Mouse (Mus musculus) thymus, postnatal 25 days (tissue): Measurements from ENCODE around the gene Spint4.
"Not testable (repeated sequence)": the region's sequence is repeated elsewhere in the genome, so short reads cannot be mapped to it uniquely, and the experiment has no call there.

Source experiments
- DNase-seq: peaks from one replicate; pipeline ENCODE4 v3.0.0; 2022

The Spint4 gene

GRCm38 (mm10) chr2:164698201-164698600 lies at the start of gene Spint4:
TSS of gene Spint4 (plus strand) at chr2:164698501.
- DNase-seq, result no peak

GRCm38 (mm10) chr2:164655858-164656257 lies 42.4 kb upstream of the Spint4 start, which contains the start of gene Wfdc10:
TSS of gene Wfdc10 (plus strand) at chr2:164656046.
- peak; percentile 52 for DNase-seq

DNA sequence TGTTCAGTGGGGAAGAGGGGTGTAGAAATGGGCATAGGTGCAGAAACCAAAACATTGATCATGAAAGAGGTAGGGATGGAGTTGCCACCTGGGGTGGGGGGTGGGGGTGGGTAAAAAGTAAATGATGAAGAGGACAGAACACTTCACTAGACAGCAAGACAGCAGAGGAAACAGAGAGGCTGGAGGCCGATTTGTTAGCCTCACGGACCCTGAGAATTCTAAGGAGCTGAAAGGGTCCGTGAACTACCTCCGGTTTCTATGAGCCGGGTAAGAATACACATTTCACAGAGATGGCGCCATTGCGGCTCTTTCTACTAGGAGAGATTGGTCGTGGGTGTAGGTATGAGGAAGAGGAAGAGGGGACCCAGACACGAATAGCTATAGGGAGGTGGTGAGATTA lies 41.8 kb upstream of the Spint4 start, which contains the start of gene Wfdc9:
TSS of gene Wfdc9 (minus strand) at position 101 of the 400 bp plus-strand sequence.
- DNase-seq, result no peak

DNA sequence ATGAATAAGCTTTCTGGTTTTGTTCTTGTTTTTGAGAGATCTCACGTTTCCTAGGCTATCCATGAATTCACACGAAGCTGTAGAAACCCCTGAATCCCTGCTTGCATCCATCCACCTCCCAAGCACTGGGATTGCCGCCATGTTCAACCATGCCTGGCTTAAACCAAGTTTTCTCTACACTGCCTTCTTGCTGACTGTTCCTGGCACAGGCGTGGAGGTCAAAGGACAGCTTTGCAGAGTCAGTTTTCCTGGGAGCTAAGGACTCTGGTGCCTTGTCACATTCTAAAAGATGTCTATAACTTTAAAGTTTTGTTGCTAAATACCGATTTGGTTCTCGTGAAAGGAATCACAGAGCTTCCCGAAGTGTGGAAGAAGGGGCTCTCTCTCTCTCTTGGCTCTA lies 33.5 kb upstream of the Spint4 start:
- no peak for DNase-seq

DNA sequence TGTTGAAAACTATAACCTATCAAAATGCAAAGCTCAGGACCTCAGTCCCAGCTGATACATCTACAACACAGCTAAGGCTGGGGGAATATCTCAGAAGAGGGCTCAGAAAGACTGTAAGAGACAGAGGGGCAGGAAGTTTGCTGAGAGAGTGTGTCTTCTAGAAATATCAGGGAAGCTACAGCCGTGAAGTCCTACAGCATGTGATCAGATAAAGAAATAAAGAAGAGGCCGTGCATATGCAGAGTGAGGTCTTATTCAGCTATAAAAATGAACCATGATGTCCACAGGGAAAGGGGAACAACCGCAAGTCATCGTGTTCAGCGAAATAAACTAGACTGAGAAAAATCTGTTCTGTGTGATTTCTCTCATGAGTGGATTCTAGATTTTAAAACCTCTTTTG lies 28.0 kb upstream of the Spint4 start:
- no peak for DNase-seq

DNA sequence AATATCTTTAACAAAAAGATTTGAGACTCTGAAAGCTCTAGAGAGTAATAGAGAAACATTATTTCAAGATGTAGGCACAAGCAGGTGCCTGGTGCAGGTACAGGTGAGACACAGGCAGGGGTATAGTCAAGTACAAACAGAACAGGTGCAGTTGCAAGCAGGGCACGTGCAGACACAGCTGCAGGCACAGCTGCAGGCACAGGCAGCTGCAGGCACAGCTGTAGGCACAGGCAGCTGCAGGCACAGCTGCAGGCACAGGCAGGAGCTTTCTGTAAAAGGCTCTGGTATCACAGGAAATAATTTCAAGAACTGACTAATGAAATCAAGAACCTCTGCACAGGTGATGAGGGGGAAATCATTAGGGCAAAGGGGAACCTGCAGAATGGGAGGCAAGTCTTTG lies 27.4 kb upstream of the Spint4 start:
- no peak for DNase-seq

DNA sequence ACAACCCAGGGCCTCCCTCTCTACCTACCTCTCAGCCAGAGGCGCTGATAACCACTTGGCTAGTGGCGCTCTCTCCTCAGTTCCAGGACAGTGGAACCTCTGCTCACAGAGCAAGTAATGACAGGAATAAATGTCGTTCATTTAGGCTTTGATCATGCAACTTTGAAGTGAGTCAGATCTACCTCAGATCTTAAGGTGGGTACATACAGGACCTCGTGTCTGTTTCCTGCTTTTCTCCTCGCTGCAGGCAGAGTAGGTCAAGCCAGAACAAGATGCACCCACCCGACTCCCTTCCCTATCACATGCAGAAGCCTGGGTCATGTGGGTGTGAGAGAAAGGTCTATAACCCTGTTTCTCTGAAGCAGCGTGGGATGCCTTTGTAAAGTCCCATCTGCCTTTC lies 24.3 kb upstream of the Spint4 start, which contains the start of gene Wfdc11:
TSS of gene Wfdc11 (minus strand) at position 101 of the 400 bp plus-strand sequence.
- DNase-seq, result no peak

GRCm38 (mm10) chr2:164676103-164676502 lies 22.2 kb upstream of the Spint4 start:
- no peak for DNase-seq

DNA sequence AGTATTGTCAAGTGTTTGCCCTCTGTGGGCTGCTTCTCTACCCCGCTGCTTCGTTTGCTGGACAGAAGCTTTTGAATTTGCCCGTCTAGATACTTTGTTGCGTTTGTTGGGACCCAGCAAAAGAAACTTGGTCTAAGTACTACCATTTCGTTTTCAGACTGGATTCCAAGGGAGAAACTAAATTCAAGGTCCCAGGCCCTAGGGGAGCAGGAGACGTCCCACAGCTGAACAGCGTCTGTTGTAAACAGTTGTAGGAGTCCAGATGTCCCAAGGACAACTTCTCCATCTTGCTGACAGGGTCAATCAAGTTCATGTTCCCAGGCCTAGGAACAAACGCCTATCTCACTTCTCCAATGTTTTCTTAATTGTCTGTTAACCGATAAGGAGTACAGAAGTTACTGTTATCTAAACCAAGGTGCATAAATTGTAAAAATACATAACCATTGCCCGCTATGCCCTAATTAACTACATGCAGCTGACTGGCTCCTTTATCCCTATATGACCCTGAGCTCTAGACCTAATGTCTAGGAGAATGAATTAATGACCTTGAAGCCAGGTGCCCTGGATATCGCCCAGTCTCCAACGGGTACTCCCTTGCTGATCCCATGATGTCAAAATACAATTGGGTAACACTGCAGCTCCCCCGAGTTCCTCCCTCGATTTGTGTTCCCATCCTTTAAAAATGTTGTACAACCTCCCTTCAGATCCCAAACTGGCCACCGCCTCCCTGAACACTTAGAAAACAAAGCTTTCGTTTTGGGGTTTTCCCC lies 21.2 kb upstream of the Spint4 start:
- no peak for DNase-seq

GRCm38 (mm10) chr2:164678848-164679625 lies 19.3 kb upstream of the Spint4 start:
- DNase-seq, result peak; percentile 82

GRCm38 (mm10) chr2:164679906-164680305 lies 18.4 kb upstream of the Spint4 start:
- peak; percentile 53 for DNase-seq

GRCm38 (mm10) chr2:164684807-164685206 lies 13.5 kb upstream of the Spint4 start, which contains the start of gene Wfdc13:
TSS of gene Wfdc13 (plus strand) at chr2:164685107.
- no peak for DNase-seq

DNA sequence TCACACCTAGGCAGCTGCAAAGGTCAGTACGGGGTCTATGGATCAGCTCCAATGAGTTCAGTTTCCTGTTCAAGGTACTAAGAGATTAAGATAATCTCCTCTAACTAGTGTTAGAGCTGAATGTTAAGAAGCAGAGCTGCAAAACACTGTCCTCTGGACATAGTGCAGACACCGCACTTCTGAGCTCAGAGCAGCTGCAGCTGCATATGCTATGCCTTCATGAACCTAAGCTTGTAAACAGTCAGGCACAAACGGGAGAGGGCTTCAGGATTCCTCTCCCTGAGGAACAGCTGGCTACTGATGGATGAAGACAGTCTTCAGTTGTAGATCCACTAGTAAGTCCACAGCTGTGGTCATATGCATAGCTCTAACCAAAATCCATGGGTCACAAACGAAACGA lies 2.7 kb downstream of the Spint4 start:
- DNase-seq, result no peak

DNA sequence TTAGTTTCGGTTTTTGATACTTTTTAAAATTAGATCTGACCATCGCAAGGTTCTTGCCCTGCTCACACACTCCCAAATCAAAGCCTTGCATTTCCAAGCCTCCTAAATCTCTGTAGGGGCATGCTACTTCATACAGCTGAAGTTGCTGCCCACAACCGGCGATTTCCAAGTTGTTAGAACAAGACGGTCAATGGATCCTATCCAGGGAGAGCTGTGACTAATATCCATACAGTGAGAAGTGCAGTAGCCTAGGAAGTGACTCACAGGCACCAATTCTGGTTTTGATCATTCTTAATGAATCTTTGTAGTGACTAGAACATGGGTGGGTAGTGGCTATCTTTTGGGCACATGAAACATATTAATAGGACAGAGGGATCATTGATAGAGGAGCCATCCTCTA lies 3.5 kb downstream of the Spint4 start:
- DNase-seq, result no peak

DNA sequence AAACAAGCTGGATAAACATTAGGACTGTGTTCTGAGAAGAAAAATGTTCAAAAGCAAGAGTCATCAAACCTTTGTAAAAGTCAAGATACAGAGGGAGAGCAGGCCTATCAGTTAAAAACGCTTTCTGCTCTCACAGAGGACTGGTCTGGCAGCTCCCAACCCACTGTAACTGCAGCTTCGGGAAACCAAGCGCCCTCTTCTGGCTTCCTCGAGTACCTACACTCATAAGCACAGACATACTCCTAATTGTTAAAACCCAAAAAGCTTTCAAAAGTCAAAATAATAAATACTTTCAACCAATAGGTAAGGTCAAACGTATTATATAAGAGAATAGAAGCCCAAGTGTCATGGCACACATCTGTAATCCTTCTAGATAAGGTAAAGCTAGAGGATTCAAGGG lies 5.9 kb downstream of the Spint4 start:
- DNase-seq, result no peak

- no peak for DNase-seq
Measured at GRCm38 (mm10) chr2:164705328-164705727, 7.0 kb downstream of the Spint4 start.

DNA sequence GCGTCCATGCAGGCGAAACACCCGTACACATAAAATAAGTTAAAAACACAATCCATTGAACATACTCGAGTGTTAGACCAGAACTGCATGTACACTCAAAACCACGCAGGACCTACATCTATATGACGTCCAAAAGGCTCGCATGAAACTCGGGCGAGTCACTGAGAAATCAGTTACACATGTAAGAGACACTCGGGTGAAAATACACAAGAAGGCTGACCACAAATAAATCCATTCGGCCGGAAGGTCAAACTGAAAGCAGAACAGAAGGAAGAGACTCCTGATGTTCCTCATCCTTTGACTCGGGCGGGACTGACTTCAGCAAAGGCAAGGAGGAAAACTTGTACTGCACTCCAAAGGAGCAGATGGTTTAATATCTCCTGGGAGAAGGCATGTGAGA lies 7.7 kb downstream of the Spint4 start:
- no peak for DNase-seq

- no peak for DNase-seq
Measured at GRCm38 (mm10) chr2:164715005-164715404, 16.7 kb downstream of the Spint4 start, which contains the start of gene Spint5. TSS of gene Spint5 (plus strand) at chr2:164715305.

DNA sequence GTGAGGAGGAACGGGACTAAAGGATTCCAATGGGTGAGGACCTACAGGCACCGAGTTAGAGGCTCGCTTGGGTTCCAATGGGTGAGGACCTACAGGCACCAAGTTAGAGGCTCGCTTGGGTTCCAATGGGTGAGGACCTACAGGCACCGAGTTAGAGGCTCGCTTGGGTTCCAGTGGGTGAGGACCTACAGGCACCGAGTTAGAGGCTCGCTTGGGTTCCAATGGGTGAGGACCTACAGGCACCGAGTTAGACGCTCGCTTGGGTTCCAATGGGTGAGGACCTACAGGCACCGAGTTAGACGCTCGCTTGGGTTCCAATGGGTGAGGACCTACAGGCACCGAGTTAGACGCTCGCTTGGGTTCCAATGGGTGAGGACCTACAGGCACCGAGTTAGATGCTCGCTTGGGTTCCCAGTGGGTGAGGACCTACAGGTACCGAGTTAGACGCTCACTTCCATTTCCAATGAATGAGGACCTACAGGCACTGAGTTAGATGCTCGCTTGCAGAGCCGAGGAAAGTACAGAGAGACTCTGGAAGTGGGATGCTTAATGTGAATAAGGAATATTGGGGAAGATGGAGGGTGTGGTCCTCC lies 18.0 kb downstream of the Spint4 start:
- not testable (repeated sequence) for DNase-seq

GRCm38 (mm10) chr2:164723276-164723675 lies 25.0 kb downstream of the Spint4 start:
- no peak for DNase-seq

DNA sequence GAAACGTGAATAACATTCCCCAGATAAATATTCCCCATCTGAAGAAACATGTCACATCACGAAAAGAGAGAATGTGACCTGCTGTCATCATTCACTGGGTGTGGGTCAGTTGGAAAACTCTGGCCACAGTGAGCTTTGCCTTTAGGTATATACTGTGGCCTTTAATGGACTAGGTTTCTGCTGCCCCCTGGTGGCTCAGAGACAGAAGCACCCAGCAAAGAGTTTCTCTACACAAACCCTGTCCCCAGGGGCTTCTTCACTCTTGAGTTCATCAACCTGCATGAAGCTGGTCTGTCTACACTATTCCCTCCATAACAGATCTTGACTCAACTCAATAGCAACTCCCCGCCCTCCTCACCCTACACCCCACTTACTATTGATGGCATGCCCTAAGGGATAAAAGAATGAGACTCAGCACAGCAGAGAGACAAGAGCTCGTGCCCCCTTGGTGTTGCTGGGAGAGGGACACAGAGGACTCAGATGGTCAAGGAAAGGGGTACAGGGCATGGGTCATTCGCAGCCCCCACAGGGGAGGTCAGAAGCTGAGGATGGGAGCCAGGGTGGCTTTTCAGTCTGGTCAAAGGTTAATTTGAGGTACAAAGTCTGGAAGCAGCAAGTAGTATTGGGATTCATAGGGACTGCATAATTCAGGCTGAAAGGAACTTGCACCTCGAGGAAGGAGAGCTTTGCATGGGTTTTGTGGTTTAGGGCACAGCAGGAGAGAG lies 27.8 kb downstream of the Spint4 start:
- DNase-seq, result peak; percentile 69

- DNase-seq, result no peak
Measured at GRCm38 (mm10) chr2:164731719-164732118, 33.4 kb downstream of the Spint4 start.

DNA sequence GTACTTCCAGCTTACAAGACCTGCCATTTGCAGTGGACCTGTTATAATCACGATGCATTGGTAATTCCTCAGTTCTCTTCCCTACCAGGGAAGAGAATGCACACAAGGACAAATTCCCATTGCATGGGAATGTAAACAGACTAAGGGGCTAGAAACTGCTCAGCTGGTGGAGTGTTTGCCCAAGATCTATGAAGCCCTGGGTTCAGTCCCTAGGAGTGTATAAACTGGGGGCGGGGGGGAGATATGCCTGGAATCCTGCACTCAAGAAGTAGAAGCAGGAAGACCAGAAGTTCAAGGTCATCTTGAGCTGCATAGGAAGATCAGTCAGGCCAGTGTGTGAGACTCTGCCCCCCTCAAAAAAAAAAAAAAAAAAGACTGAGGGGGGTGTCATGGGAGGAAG lies 35.0 kb downstream of the Spint4 start:
- no peak for DNase-seq
